Mouse (Mus musculus) lung, postnatal 0 days (tissue): ENCODE results near the gene Klkb1. TPM values are rescaled to one million over a fixed set of nuclear protein-coding genes. Genes with fewer than 3 reads are reported as not detected.
"Not testable (repeated sequence)": the region's sequence is repeated elsewhere in the genome, so short reads cannot be mapped to it uniquely, and the experiment has no call there.

Experiments
- ATAC-seq: fragments of 200-750 bp; cut with Nextera tagmentation; 2 replicates; pipeline ENCODE4 v1.8.0; 2017; ENCODE audit warnings: moderate library complexity
- DNase-seq: peaks from one replicate; pipeline ENCODE4 v3.0.0-alpha.2; 2016; ENCODE audit warnings: low spot score
- H3K27ac ChIP-seq: fragments of 300-500 bp; sonication (generic); 2 replicates; pipeline ENCODE4 v1.5.1; 2014; ENCODE audit warnings: antibody characterized with exemption, mild to moderate bottlenecking, low read length, mixed read lengths
- H3K27me3 ChIP-seq: fragments of 300-500 bp; sonication (generic); replicated peaks from 2 replicates; pipeline ENCODE4 v1.6.1; 2014; ENCODE audit warnings: low read length, mixed read lengths; ENCODE audit not compliant: insufficient read depth
- H3K36me3 ChIP-seq: fragments of 300-500 bp; sonication (generic); 2 replicates; pipeline ENCODE4 v1.6.1; 2014; ENCODE audit warnings: low read length, mixed read lengths; ENCODE audit not compliant: insufficient read depth
- H3K4me1 ChIP-seq: fragments of 300-500 bp; sonication (generic); 2 replicates; pipeline ENCODE4 v1.6.1; 2014; ENCODE audit warnings: antibody characterized with exemption, low read depth, low read length, mixed read lengths; ENCODE audit not compliant: insufficient read depth
- H3K4me2 ChIP-seq: fragments of 300-500 bp; sonication (generic); replicated peaks from 2 replicates; pipeline ENCODE4 v1.6.1; 2014; ENCODE audit warnings: low read depth, mild to moderate bottlenecking, low read length, moderate library complexity, mixed read lengths
- H3K4me3 ChIP-seq: fragments of 300-500 bp; sonication (generic); 2 replicates; pipeline ENCODE4 v1.5.1; 2014; ENCODE audit warnings: low read depth, low read length
- H3K9ac ChIP-seq: fragments of 300-500 bp; sonication (generic); replicated peaks from 2 replicates; pipeline ENCODE4 v1.6.1; 2014; ENCODE audit warnings: low read depth, mild to moderate bottlenecking
- H3K9me3 ChIP-seq: fragments of 300-500 bp; sonication (generic); 2 replicates; pipeline ENCODE4 v1.6.1; 2016; ENCODE audit warnings: low read length, mixed read lengths
- CTCF ChIP-seq: IDR thresholded peaks from 2 replicates; pipeline ENCODE4 v1.5.1; 2016; ENCODE audit warnings: antibody characterized with exemption, mild to moderate bottlenecking
- EP300 ChIP-seq: IDR thresholded peaks from 2 replicates; pipeline ENCODE4 v1.6.1; 2016; ENCODE audit warnings: antibody characterized with exemption, mild to moderate bottlenecking, control low read depth
- WGBS: fragments of 180-500 bp; shearing (Covaris S2); extraction: QIAGEN DNeasy Blood & Tissue Kit; methylation state at CpG from one replicate; pipeline ENCODE4 v1.1.7; 2014; 5-methylcytosine and 5-hydroxymethylcytosine counted together
- polyA plus RNA-seq: library from polyadenylated mRNA; unstranded; fragments of >200 nt; fragmentation: Nextera tagmentation; extraction: Ambion mirVana; gene quantifications from 2 replicates; pipeline ENCODE4 v1.2.1, GENCODE M21; 2015

The Klkb1 gene
- polyA plus RNA-seq, 1 experiment from 2014 or later = 0.25 TPM

DNA sequence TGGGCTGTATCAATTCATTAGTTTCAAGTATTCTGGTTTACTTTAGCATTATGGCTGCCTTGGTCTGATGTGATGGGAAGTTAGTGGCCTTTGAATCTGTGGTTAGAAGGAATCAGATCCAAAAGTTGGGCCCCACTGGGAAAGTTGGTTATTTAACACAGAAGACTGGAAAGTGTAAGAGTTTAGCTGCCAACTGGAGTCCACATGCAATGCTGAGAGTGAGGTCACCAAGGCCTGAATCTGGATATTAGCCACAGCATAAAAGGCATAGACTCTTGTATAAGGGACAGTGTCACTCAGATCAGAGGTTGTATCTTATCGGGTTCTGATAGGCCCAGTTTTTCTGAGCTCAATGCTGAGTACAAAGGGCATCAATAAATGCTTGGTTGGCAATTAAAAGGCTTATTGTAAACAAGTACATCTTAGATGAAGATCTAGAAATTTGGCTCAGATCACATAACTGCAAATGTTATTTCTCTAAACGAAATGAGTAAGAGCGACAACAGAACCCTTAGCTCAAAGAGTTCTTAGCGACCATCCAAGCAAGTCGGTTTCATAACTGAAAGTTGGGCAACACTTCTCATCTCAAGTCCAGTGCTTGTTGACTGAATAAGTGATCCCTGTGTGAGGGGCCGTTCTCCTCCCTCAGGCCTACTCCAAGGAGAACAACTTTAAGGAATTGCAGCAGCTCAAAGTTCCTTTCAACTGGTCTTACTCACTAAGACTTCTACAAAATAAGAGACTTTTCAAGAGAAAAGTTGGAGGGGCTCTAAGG, 34.7 kb upstream of the Klkb1 start:
- WGBS = 68% methylated on average over 6 of the region's 6 CpGs
- DNase-seq = peak; percentile 71

DNA sequence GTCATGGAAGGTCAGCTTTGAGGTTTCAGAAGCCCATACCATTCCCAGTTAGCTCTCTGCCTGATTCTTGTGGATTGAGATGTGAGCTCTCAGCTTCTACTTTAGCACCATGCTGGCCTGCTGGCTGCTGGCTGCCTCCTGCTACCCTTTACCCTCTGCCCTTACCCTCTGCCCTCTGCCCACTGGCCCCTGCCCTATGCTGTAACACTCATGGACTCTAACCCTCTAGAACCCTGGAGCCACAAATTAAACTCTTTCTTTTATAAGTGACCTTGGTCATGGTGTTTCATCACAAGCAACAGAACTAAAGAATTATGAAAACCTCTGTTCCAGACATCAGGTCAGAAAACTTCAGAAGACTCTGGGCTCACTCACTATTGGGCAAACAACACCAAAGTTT, 32.4 kb upstream of the Klkb1 start:
- H3K9me3 ChIP-seq, H3K4me3 ChIP-seq, H3K4me2 ChIP-seq, H3K36me3 ChIP-seq, H3K9ac ChIP-seq, H3K27ac ChIP-seq, ATAC-seq, DNase-seq, H3K27me3 ChIP-seq, H3K4me1 ChIP-seq: not testable (repeated sequence)

More for the DNA sequence above, 34.7 kb upstream of the Klkb1 start:
- no peak for TF ChIP-seq CTCF
- no peak for TF ChIP-seq EP300
- Histone ChIP-seq H3K4me1 (no peaks in the 10 kb centered on the region), H3K4me3 (no peak overlapping the region), H3K27me3 (no peaks in the 10 kb centered on the region), H3K9ac (no peak overlapping the region), H3K9me3 (no peaks in the 10 kb centered on the region), H3K36me3 (no peaks in the 10 kb centered on the region), H3K4me2 (no peak overlapping the region), H3K27ac (peak overlapping the region; percentile 26; the same call in 1 of the 2 replicates)
- peak; percentile 58 for ATAC-seq

DNA sequence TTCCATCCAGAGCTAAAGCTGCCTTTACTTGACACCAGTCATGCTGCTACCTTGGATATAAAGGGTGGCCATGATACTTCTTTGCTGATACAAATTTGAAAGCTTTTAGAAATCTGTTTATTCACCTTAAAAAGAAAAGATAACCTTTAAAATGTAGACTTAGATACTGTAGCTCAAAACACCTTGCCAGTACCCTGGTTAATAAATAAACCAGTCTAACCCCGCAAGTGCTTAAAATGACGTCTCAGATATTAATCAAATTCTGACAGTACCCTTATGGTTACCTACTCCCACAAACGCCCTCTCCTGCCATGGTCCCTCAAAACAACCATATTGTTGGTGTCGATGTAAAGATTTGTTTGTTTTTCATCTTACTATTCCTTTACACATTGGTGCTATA, 29.5 kb upstream of the Klkb1 start:
- TF ChIP-seq CTCF (no peak), EP300 (no peak)
- DNase-seq (no peak), ATAC-seq (no peak)
- Histone ChIP-seq H3K36me3 (no peaks in the 10 kb centered on the region), H3K9ac (no peak overlapping the region), H3K4me1 (no peaks in the 10 kb centered on the region), H3K9me3 (no peaks in the 10 kb centered on the region), H3K27me3 (no peaks in the 10 kb centered on the region), H3K4me3 (no peak overlapping the region), H3K4me2 (no peak overlapping the region), H3K27ac (no peak overlapping the region)
- 55% methylated on average over 4 of the region's 4 CpGs for WGBS

DNA sequence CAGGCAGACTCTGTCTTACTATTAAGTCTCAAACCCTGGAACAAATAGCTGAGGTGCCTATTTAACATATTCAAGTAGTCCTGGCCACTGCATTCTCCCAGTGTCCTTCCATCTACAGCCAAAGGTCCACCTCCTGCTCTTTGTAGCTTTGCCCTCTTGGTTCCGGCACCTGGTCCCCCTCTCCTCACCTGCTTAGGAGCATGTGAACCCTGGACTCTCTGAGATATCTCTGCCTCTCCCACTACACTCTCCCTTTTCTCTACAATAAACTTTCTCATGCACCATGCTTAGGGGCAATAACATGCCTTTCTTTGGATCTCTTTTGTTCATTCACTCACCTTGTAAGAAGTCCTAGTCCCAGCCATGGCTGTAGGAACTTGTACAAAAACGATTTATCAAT, 26.7 kb upstream of the Klkb1 start:
- WGBS = 71% methylated on average over 2 of the region's 2 CpGs
- no peak for ATAC-seq
- Histone ChIP-seq H3K27ac (no peak overlapping the region), H3K4me1 (no peaks in the 10 kb centered on the region), H3K9ac (no peak overlapping the region), H3K4me3 (no peak overlapping the region), H3K9me3 (no peaks in the 10 kb centered on the region), H3K4me2 (no peak overlapping the region), H3K27me3 (no peaks in the 10 kb centered on the region), H3K36me3 (no peaks in the 10 kb centered on the region)
- TF ChIP-seq EP300 = no peak
- no peak for TF ChIP-seq CTCF
- DNase-seq = no peak

DNA sequence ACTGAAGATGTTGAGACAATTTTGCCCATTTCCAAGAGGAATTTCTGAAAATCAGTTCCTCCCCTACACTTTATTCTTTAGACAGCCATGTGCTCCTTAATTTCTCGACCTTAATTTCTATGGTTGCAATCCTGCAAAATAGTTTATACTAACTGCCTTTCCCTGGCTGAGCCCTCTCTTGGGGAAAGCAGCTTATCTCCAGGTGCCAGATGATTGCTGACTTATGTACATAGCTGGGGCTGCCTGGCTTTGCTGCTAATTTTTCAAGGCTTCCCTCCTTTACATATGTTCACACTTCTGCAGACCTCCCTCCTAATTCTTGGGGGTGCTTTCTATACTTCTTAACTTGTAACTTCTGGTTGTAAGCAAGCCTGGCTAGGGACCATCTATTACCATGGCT, 26.3 kb upstream of the Klkb1 start:
- Histone ChIP-seq H3K36me3 (no peaks in the 10 kb centered on the region), H3K9me3 (no peaks in the 10 kb centered on the region), H3K27me3 (no peaks in the 10 kb centered on the region), H3K4me3 (no peak overlapping the region), H3K27ac (no peak overlapping the region), H3K4me1 (no peaks in the 10 kb centered on the region), H3K9ac (no peak overlapping the region), H3K4me2 (no peak overlapping the region)
- no peak for ATAC-seq
- 22% methylated on average over 1 of the region's 1 CpGs for WGBS
- TF ChIP-seq CTCF (no peak), EP300 (no peak)
- no peak for DNase-seq

DNA sequence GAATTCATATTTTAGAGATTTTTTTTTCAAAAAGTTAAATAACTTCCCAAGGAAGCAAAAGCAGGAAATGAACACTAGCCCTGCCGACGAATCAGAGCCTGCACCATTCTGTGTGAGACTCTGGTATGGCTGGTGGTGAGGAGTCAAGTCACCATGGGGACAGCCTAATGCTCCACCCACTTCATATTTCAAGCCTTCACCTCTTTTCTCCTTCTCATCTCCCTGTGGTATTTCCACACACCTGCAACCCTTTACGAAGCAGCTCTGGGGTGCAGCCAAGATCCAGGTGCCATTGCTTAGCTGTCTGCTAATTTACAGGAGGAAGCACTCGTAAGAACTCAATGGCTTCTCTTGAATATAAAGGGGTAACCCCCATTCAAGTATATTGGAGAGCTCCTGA, 16.3 kb upstream of the Klkb1 start:
- no peak overlapping the region for H3K9ac ChIP-seq
- ATAC-seq (peak; percentile 89), DNase-seq (peak; percentile 75)
- 36% methylated on average over 4 of the region's 4 CpGs for WGBS
- H3K36me3 ChIP-seq = no peaks in the 10 kb centered on the region
- H3K9me3 ChIP-seq = no peaks in the 10 kb centered on the region
- no peaks in the 10 kb centered on the region for H3K27me3 ChIP-seq
- no peak overlapping the region for H3K27ac ChIP-seq
- H3K4me3 ChIP-seq = no peak overlapping the region
- H3K4me1 ChIP-seq = no peaks in the 10 kb centered on the region
- H3K4me2 ChIP-seq = no peak overlapping the region
- no peak for TF ChIP-seq CTCF
- TF ChIP-seq EP300 = peak; percentile 20; the same call in 1 of the 2 replicates

DNA sequence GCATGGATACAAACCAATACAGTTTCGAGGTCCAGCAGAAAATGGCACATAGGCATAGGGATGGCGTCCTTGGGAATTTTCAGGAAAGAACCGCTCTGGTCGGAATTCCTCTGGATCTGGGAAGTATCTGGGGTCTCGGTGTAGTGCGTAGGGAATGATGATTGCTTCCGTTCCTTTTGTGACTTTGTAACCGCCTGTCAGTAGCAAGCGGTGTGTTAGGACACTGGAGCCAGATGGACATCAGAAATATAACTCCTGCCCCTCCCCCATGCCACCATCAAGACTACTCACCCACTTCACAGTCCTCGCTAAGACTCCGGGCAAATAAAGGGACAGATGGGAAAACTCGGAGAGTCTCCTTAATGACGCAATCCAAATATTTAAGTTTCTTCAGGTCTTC, 13.7 kb upstream of the Klkb1 start, which contains the start of gene Gm45753:
Gm45753 (minus strand) TSS at position 101 of the 400 bp plus-strand sequence.
- TF ChIP-seq CTCF = no peak
- no peak for TF ChIP-seq EP300
- Histone ChIP-seq H3K9me3 (no peaks in the 10 kb centered on the region), H3K36me3 (no peaks in the 10 kb centered on the region), H3K27ac (no peak within 1 kb of the TSS), H3K4me1 (no peaks in the 10 kb centered on the region), H3K4me2 (no peak within 1 kb of the TSS), H3K27me3 (no peaks in the 10 kb centered on the region), H3K9ac (no peak within 1 kb of the TSS), H3K4me3 (no peak within 1 kb of the TSS)
- 58% methylated on average over 13 of the region's 13 CpGs for WGBS
- ATAC-seq (no peak), DNase-seq (no peak)
